Mouse (Mus musculus): ENCODE data around the gene Ccr7.

Ccr7 gene

GRCm38 (mm10) chr11:99154987-99155641 is at the start of gene Ccr7:
Gene Ccr7 (minus strand): TSS chr11:99155077.
- in situ Hi-C loops (cut with MboI, MseI): loop anchor here in 1 of 2 experiments (5.0 kb wide), 1 partner anchor 42 kb away; no protein-coding TSS in a partner anchor

GRCm38 (mm10) chr11:99189154-99189582 is 34.3 kb upstream of the Ccr7 start:
- in situ Hi-C loops (cut with MboI, MseI): no loop called here

DNA sequence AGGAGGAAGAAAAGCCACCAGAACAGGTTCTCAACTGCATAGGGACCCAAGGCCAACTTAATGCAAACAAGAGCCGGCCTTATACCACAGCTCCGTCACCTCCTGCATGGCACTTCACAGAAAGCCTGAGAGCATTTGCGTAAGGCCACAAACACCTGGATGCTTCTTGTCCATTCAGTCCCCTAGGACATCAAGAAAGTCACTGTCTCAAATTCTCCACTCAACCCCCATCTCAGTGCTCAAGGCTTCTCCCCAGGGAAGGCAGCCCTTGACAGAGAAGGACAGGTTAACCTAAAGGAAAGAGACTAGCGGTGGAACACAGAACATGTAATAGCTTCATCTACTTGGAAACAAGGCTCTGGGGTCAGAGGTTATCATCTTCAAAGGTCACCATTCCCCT is 32.5 kb upstream of the Ccr7 start:
- in situ Hi-C loops (cut with MboI, MseI): no loop called here

GRCm38 (mm10) chr11:99186836-99187235 is 32.0 kb upstream of the Ccr7 start:
- in situ Hi-C loops (cut with MboI, MseI): no loop called here

- in situ Hi-C loops (cut with MboI, MseI): no loop called here
Measured at GRCm38 (mm10) chr11:99182575-99182974, 27.7 kb upstream of the Ccr7 start.

DNA sequence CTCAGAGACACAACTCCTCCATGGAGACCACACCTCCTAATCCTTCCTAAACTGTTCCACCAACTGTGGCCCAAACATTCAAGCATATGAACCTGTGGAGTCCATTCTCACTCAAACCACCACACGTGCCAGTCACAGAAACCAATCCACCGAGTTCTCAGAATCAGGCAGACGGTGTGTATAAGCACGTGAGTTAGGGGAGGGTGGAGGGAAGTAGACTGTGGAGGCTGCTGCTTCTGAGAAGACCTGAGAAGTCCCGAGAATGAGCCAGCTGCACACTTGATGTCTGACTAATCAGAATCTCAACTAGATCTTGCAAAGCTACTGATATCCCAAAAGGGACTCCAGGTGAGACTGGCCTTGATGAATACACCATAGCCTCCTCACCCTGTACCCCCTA is 25.2 kb upstream of the Ccr7 start:
- in situ Hi-C loops (cut with MboI, MseI): no loop called here

GRCm38 (mm10) chr11:99177925-99178198 is 23.0 kb upstream of the Ccr7 start:
- in situ Hi-C loops (cut with MboI, MseI): no loop called here

GRCm38 (mm10) chr11:99177054-99177924 is 22.4 kb upstream of the Ccr7 start:
- in situ Hi-C loops (cut with MboI, MseI): no loop called here

DNA sequence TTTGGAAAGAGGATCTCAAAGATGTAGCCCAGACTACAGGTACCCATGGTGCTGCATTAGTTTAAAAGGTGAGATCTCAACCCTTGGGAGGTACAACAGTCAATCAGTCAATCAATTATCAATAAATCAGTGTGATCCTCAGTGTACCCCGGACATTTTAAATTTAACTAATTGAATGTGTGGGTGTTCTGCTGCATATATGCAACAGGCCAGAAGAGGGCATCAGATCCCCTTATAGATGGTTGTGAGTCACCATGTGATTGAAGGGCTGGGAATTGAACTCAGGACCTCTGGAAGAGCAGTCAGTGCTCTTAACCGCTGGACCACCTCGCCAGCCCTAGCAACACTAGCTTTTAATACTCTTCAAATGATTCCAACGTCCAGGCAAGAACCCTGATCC is 17.1 kb upstream of the Ccr7 start:
- in situ Hi-C loops (cut with MboI, MseI): no loop called here

GRCm38 (mm10) chr11:99171442-99171841 is 16.6 kb upstream of the Ccr7 start:
- in situ Hi-C loops (cut with MboI, MseI): no loop called here

DNA sequence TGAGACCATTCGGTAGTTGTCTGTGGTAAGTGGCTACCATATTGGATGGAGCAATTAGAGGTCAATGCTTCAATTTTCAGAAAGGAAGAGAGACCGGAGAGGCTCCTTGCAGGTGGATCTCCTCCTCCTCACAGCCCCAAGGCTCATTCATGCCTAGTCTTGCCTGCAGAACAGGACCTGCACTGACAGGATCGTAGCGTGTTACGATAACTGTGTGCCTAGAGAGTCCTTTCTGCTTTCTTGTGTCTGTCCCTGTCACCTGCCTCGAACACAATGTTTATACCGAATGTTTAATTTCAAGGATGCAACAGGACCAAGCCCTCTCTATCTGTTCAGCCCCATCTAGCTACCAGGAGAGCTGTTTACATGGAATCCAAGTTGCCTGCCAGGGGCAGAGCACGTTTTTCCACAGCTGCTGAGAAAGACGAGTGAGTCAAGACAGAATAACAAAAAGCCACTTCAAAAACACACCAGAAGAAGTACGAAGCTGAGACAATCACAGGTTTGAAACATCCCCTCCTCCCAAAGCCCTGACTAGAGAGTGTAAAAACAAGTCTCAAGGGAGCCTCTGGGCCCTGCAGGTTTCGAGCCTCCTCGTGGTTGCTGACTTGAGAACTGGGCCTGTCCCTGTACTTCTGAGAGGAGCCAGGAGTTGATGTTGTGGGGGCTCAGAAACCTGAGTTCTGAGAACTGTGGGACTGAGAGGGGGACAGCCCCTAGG is 15.8 kb upstream of the Ccr7 start:
- in situ Hi-C loops (cut with MboI, MseI): no loop called here

GRCm38 (mm10) chr11:99170005-99170404 is 15.1 kb upstream of the Ccr7 start:
- in situ Hi-C loops (cut with MboI, MseI): no loop called here

GRCm38 (mm10) chr11:99169438-99169837 is 14.6 kb upstream of the Ccr7 start:
- in situ Hi-C loops (cut with MboI, MseI): no loop called here

DNA sequence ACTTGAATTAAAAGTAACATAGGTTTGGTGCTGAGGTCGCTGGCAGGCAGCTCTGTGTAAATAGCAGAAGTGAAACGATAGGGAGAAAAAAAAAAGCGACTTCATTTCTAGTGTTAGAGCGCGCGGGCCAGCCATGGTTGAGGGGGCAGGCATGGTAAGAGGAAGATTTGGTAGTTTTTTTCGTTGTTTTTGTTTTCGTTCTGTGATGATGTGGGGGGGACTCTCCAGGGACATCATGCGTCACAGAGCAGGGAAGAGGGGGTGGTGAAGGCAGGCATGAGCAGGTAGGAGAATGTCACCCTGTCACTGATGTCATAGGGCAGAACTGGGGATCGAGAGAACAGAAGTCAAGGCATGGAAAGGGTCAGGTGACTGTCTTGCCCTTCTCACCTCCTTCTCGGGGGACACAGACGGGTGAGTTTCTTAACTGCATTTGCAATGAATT is 13.2 kb upstream of the Ccr7 start:
- in situ Hi-C loops (cut with MboI, MseI): no loop called here

DNA sequence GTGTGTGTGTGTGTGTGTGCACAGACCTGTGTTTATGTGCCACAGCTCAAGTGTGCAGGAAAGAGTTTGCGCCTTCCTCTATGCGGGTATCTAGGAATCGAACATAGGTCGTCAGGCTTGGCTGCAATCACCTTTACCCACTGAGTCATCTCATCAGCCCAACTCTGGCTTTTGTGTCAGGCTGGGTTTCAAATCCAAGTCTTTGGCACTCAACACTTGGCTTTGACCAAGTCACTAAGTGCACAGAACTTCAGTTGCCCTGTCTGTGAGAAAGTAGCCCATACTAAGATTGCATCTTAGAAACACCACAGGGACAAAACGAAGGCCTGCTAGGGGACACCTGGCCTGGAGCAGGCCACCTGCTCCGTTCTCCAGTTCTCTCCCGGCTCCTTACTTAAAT is 12.7 kb upstream of the Ccr7 start:
- in situ Hi-C loops (cut with MboI, MseI): no loop called here

- in situ Hi-C loops (cut with MboI, MseI): no loop called here
Measured at GRCm38 (mm10) chr11:99166241-99166640, 11.4 kb upstream of the Ccr7 start.

DNA sequence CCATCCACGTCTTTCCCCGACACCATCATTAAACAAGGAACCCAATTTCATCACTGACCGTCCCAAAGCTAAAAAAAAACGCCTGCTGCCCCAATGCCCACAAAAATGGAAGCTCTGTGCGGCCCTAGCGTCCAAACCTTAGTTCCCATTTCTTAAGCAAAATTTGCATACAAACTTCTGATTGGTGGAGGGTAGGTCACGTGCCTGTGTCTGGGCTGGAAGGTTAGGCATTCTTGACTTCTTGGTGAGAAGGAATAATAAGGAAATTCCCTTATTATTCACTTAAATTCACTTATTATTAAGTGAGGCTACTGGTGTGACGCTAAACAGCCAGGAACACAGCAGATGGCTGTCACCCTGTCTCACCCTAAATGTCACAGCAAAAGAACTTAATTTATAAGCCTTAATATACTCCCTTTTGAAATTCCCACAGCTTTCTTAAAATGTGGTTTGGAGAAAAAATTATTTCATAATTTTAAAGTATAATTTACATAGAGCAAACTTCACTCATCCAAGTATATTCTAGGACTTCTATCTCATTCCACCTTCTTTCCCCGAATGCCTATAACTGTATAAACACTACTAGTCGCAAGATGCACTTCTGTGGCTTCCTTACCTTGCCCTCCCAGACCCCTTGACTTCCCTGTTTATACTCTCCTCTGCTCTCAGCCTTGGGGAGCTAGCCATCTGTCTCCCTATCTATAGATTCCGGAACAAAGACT is 10.3 kb upstream of the Ccr7 start:
- in situ Hi-C loops (cut with MboI, MseI): no loop called here

- in situ Hi-C loops (cut with MboI, MseI): no loop called here
Measured at GRCm38 (mm10) chr11:99162972-99163686, 8.3 kb upstream of the Ccr7 start.

DNA sequence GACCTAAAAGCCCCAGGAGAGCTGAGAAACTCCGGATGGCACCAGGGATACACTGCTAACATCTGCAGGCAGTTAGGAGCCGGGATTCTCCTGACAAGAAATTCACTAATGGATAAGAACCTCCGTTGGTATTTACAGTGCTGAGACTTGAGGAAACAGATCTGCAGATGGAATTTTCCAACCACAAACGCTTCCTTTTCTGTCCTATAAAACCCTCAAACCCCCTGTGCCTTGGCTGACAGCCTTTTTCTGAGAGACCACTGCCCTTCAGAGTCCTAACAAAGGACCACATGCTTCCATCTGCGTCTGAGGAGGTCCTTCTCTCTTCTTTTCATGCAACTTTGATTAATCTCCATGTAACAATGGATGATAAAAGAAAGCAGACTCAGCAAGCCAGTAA is 6.8 kb upstream of the Ccr7 start:
- in situ Hi-C loops (cut with MboI, MseI): no loop called here

- in situ Hi-C loops (cut with MboI, MseI): no loop called here
Measured at GRCm38 (mm10) chr11:99160228-99160627, 5.4 kb upstream of the Ccr7 start.

GRCm38 (mm10) chr11:99155817-99156216 is 940 bp upstream of the Ccr7 start:
- in situ Hi-C loops (cut with MboI, MseI): loop anchor here in 1 of 2 experiments (5.0 kb wide), 1 partner anchor 41 kb away; no protein-coding TSS in a partner anchor
